Mouse (Mus musculus): ENCODE results near the gene Tmem116.

Tmem116 gene

DNA sequence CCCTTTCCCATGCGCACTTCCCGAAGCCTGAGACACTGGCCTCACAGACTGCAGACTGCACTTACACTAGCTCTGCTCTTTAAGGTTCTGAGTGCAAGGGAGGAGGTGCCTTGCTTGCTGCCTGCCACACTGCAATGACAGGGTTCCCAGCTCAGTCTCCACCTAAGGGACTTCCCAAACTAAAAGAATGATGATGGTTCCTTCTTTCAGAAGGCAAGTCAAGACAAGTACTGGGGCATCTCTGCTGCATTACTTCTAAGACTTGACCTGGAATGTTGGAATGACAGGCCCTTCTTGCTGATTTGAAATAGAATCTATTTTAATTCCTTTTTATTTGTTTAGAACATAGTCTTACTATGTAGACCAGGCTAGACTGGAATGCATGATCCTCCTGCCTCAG, 85.9 kb downstream of the Tmem116 start:
- DNase-seq (ENCODE audit: low spot score in 2 of 2), result no peak

DNA sequence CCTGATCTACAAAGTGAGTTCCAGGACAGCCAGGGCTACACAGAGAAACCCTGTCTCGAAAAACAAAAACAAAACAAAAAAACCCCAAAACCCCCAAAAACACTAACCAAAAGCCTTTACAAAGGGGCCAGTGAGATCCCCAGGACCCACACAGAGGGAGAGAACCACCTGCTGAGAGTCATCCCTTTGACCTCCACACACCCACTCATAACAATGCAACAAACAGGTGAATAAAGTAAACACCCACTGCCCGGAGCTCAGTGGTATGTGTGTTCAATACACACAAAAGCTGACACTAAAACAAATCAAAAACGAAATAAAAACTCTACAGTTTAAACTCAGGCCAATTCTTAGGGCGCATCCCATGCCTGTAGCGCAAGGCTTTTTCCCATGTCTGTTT, 88.4 kb downstream of the Tmem116 start:
- no peak for DNase-seq (ENCODE audit: low spot score in 2 of 2)

GRCm38 (mm10) chr5:121541235-121541634, 89.5 kb downstream of the Tmem116 start:
- no peak for DNase-seq (ENCODE audit: low spot score in 2 of 2)

DNA sequence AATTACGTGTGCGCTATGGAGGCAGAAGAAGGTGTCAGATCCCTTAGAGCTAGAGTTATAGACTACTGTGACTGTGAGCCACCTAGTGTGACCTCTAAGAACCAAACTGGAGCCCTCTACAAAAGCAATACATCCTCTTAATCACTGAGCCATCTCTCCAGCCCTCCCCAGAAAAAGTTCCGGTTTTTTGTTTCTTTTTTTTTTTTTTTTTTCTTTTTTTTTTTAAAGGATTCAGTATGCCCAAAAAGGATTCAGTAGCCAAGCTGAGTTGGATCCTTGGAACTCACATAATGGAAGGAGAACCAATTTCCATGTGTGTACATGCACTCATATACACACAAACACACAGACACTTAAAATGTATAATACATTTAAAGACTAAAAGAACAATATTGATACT, 91.7 kb downstream of the Tmem116 start:
- DNase-seq (ENCODE audit: low spot score in 2 of 2), result no peak

- DNase-seq (ENCODE audit: low spot score in 2 of 2), result peak; percentile 41 to 48
Measured at GRCm38 (mm10) chr5:121544910-121545792, 93.5 kb downstream of the Tmem116 start, which contains the start of the genes Adam1a and Gm42878. Gene Adam1a (minus strand): TSS chr5:121545482. Gene Gm42878 (minus strand): TSS chr5:121545482.

- DNase-seq (ENCODE audit: low spot score in 2 of 2), result peak; percentile 94 to 97
Measured at GRCm38 (mm10) chr5:121545793-121546529, 94.3 kb downstream of the Tmem116 start, which contains the start of gene Mapkapk5. Gene Mapkapk5 (minus strand): TSS chr5:121545905.

DNA sequence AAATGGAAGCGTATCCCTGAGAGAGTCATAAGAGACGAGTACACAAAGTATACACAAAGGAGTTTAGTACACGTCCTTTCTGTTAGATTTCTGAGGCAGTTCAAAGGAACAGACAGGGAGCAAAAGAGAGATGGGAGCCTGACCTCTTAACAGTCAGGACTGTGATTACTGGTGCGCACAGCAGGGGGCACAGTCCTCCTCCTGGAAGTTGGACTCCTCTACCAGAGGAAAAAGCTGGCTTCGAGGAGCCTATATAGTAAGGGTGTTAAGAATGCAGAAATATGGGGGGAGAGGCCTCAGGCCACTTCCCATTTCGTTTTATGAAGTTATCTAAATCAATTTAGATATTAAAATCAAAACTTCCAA, 94.8 kb downstream of the Tmem116 start:
- peak; percentile 14 to 39 for DNase-seq (ENCODE audit: low spot score in 2 of 2)

DNA sequence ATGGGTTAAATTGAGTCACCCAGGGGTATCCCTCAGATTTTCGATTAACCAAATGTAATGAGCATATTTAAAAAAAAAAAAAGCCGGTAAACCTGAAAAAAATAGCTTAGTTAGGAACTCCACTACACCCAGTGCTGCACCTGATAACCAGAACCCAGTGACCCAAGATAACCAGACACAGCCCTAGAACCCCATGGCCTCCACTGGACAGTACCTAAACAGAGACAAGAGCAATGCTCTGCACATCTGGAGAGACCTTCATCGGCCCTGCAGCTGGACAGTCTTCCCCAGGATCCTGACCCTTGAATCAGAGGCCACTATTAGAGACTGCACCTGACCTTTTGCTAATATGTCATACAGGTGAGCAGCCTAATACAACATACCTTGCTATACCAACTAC, 95.4 kb downstream of the Tmem116 start:
- DNase-seq (ENCODE audit: low spot score in 2 of 2), result no peak

DNA sequence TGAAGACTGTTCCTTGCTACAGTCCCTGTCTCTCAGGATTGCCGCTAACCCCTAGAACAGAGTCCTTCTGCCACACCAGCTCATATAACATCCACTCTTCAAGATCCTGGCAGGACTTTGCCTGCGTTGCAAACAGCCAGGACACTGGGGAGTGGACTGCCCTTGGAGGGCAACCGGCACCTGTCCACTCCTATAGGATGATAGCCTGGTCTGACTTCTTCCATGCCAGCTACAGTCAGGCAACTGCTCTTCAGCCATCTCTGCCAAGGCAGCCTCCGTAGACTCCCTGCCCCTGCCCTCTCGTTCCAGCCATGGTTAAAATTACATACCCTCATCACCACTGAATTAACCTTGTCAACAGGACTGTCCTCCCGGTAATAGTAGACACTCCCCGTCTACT, 97.5 kb downstream of the Tmem116 start:
- DNase-seq (ENCODE audit: low spot score in 2 of 2), result no peak

DNA sequence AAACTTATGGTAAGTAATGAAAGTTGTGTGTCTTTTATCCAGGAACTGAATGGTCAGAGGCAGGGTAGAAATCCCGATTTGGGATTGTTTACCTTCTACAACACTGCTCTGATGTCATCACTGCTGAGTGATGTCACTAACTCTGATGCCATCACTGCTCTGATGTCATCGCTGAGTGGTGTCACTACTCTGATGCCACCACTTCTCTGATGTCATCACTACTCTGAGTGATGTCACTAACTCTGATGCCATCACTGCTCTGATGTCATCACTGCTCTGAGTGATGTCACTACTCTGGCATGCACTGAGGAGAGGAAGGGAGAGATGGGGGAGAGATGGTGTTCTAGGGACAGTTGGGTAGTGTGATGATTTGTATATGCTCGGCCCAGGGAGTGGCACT, 110.7 kb downstream of the Tmem116 start:
- no peak for DNase-seq (ENCODE audit: low spot score in 2 of 2)

GRCm38 (mm10) chr5:121564468-121564895, 112.8 kb downstream of the Tmem116 start:
- peak; percentile 88 to 97 for DNase-seq (ENCODE audit: low spot score in 2 of 2)

DNA sequence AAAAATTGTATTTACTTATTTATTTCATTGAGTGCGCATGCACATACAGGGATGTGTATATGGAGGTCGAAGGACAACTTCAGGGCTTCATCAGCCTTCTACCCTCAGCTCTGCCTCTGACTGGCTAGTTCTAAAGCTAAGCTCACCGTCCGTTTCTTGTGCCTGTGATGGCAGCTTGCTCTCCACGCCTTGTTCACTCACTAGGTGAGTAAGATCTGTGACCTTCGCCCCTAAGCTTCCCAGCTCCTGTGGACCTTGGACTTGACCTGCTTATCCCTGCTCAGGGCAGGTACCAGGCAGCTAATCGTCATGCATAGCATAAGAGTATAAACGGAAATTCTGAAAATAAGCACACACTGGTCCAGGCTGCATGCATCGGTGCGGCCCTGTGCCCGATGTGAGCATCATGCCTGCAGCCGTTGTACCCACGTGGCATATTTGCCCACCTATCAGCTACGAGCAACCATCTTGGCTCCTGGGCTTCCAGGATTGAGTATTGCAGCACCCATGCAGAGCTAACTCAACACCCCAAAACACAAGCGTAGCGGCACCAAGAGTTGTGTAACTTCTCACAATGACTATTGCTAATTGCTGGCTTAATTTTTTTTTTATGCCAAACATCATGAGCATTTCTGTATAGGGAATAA, 114.5 kb downstream of the Tmem116 start:
- no peak for DNase-seq (ENCODE audit: low spot score in 2 of 2)

GRCm38 (mm10) chr5:121569881-121570420, 118.3 kb downstream of the Tmem116 start:
- no peak for DNase-seq (ENCODE audit: low spot score in 2 of 2)

DNA sequence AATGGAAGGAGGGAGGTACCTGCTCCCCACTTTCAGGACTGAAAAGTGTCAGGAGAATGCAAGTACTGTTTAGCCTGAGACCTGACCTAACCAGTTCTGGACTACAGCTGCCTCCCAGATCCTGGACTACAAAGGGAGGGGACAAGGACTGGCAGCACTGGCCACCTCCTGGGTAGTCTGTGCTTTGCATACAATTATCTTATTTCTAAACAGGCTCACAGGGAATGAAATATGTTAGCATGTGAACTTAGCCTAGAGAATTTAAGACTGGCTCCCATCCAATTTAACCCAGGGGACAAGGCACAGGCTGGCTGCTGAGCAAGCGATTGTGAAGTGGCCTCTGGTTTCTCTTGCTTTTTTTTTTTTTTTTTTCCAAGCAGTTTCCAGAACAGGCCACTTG, 119.1 kb downstream of the Tmem116 start:
- DNase-seq (ENCODE audit: low spot score in 2 of 2), result no peak

Measured in thymus, postnatal 10 days (tissue).